Mouse (Mus musculus): ENCODE measurements around the gene Ildr1.

GRCm38 (mm10) chr16:36674457-36675204 is 19.1 kb upstream of the Ildr1 start:
- TF ChIP-seq CTCF (IDR thresholded peaks at IDR 0.05; ENCODE audit: low read depth) (no peak), EP300 (IDR thresholded peaks at IDR 0.05; ENCODE audit: low read depth) (no peak)
